Mouse (Mus musculus): ENCODE results near the gene Fau.

Fau gene

GRCm38 (mm10) chr19:6068951-6069350 lies 11.3 kb downstream of the Fau start:
- in situ Hi-C loops (cut with MboI, MseI), result loop anchor here (10.0 kb wide), 2 partner anchors 46 to 266 kb away; partner anchors contain the start of genes Men1 and Sac3d1

GRCm38 (mm10) chr19:6069851-6070250 lies 12.2 kb downstream of the Fau start:
- in situ Hi-C loops (cut with MboI, MseI), result loop anchor here (10.0 kb wide), 2 partner anchors 45 to 265 kb away; partner anchors contain the start of genes Men1 and Sac3d1

- in situ Hi-C loops (cut with MboI, MseI), result no loop called here
Observed at GRCm38 (mm10) chr19:6070571-6071250, 13.1 kb downstream of the Fau start.

GRCm38 (mm10) chr19:6071261-6071660 lies 13.6 kb downstream of the Fau start:
- in situ Hi-C loops (cut with MboI, MseI), result no loop called here

GRCm38 (mm10) chr19:6073889-6074288 lies 16.2 kb downstream of the Fau start:
- in situ Hi-C loops (cut with MboI, MseI), result no loop called here

GRCm38 (mm10) chr19:6076564-6077393 lies 19.1 kb downstream of the Fau start, which contains the start of gene Vps51:
Vps51 (minus strand) TSS chr19:6077231.
- in situ Hi-C loops (cut with MboI, MseI), result no loop called here

GRCm38 (mm10) chr19:6079983-6080480 lies 22.4 kb downstream of the Fau start, which contains the start of gene Tmem262:
Tmem262 (plus strand) TSS chr19:6080033.
- in situ Hi-C loops (cut with MboI, MseI), result loop anchor here (5.0 kb wide), 2 partner anchors 33 to 37 kb away; partner anchors contain the start of genes Sac3d1 and Syvn1

- in situ Hi-C loops (cut with MboI, MseI), result loop anchor here (5.0 kb wide), 2 partner anchors 35 kb away; partner anchors contain the start of genes Sac3d1 and Syvn1
Observed at GRCm38 (mm10) chr19:6082156-6082555, 24.5 kb downstream of the Fau start, which contains the start of gene Gm28374. Gm28374 (minus strand) TSS chr19:6082256.

GRCm38 (mm10) chr19:6084478-6085248 lies 27.0 kb downstream of the Fau start, which contains the start of the genes Zfpl1 and Cdca5:
Zfpl1 (minus strand) TSS chr19:6084956.
Cdca5 (plus strand) TSS chr19:6084983.
- in situ Hi-C loops (cut with MboI, MseI), result loop anchor here (5.0 kb wide), 2 partner anchors 33 to 37 kb away; partner anchors contain the start of genes Sac3d1 and Syvn1

GRCm38 (mm10) chr19:6085417-6085879 lies 27.8 kb downstream of the Fau start:
- in situ Hi-C loops (cut with MboI, MseI), result no loop called here

- in situ Hi-C loops (cut with MboI, MseI), result no loop called here
Observed at GRCm38 (mm10) chr19:6088841-6089240, 31.2 kb downstream of the Fau start.

GRCm38 (mm10) chr19:6094119-6094518 lies 36.5 kb downstream of the Fau start, which contains the start of gene AC131692.1:
AC131692.1 (plus strand) TSS chr19:6094419.
- in situ Hi-C loops (cut with MboI, MseI), result no loop called here

GRCm38 (mm10) chr19:6097847-6098246 lies 40.2 kb downstream of the Fau start:
- in situ Hi-C loops (cut with MboI, MseI), result no loop called here

GRCm38 (mm10) chr19:6101186-6101585 lies 43.5 kb downstream of the Fau start:
- in situ Hi-C loops (cut with MboI, MseI), result no loop called here

GRCm38 (mm10) chr19:6102169-6102853 lies 44.7 kb downstream of the Fau start:
- in situ Hi-C loops (cut with MboI, MseI), result no loop called here

GRCm38 (mm10) chr19:6104476-6104875 lies 46.8 kb downstream of the Fau start:
- in situ Hi-C loops (cut with MboI, MseI), result no loop called here

- in situ Hi-C loops (cut with MboI, MseI), result no loop called here
Observed at GRCm38 (mm10) chr19:6105586-6105985, 47.9 kb downstream of the Fau start, which contains the start of gene Naaladl1. Naaladl1 (plus strand) TSS chr19:6105782.

All from T-helper 1 cell (primary cell).